Mouse (Mus musculus) midbrain, embryonic 15.5 days (tissue): ENCODE measurements around the gene Sh2b3. TPM values are rescaled to one million over a fixed set of nuclear protein-coding genes. Genes with fewer than 3 reads are reported as not detected.

Experiments used
- ATAC-seq: fragments of 200-750 bp; cut with Nextera tagmentation; replicated peaks from 2 replicates; pipeline ENCODE4 v1.8.0; 2017; ENCODE audit warnings: moderate TSS enrichment
- H3K27ac ChIP-seq: fragments of 300-500 bp; sonication (generic); 2 replicates; pipeline ENCODE4 v1.5.1; 2015; ENCODE audit warnings: mild to moderate bottlenecking, inconsistent platforms
- H3K27me3 ChIP-seq: fragments of 300-500 bp; sonication (generic); replicated peaks from 2 replicates; pipeline ENCODE4 v1.6.1; 2015; ENCODE audit warnings: inconsistent platforms
- H3K36me3 ChIP-seq: fragments of 300-500 bp; sonication (generic); replicated peaks from 2 replicates; pipeline ENCODE4 v1.6.1; 2015; ENCODE audit warnings: inconsistent platforms
- H3K4me1 ChIP-seq: fragments of 300-500 bp; sonication (generic); 2 replicates; pipeline ENCODE4 v1.6.1; 2015; ENCODE audit warnings: inconsistent platforms
- H3K4me2 ChIP-seq: fragments of 300-500 bp; sonication (generic); 2 replicates; pipeline ENCODE4 v1.6.1; 2015; ENCODE audit warnings: inconsistent platforms, mild to moderate bottlenecking, moderate library complexity
- H3K4me3 ChIP-seq: fragments of 300-500 bp; sonication (generic); 2 replicates; pipeline ENCODE4 v1.5.1; 2015; ENCODE audit warnings: mild to moderate bottlenecking, inconsistent platforms
- H3K9ac ChIP-seq: fragments of 300-500 bp; sonication (generic); 2 replicates; pipeline ENCODE4 v1.6.1; 2015; ENCODE audit warnings: mild to moderate bottlenecking, inconsistent platforms
- H3K9me3 ChIP-seq: fragments of 300-500 bp; sonication (generic); 2 replicates; pipeline ENCODE4 v1.6.1; 2016; ENCODE audit warnings: inconsistent platforms
- WGBS: fragments of 180-500 bp; shearing (Covaris S2); methylation state at CpG from one replicate; pipeline ENCODE4 v1.1.7; 2015; ENCODE audit warnings: mixed read lengths; 5-methylcytosine and 5-hydroxymethylcytosine counted together
- microRNA-seq: library from miRNA; unstranded; fragments of <30 nt; microRNA quantifications from one replicate; pipeline ENCODE4, GENCODE M21; 2016
- polyA plus RNA-seq: library from polyadenylated mRNA; unstranded; fragments of >200 nt; fragmentation: Nextera tagmentation; extraction: Ambion mirVana; gene quantifications from 2 replicates; pipeline ENCODE4 v1.2.1, GENCODE M21; 2015

Sh2b3 gene
- polyA plus RNA-seq, 1 experiment from 2014 or later, result 7.7 TPM

DNA sequence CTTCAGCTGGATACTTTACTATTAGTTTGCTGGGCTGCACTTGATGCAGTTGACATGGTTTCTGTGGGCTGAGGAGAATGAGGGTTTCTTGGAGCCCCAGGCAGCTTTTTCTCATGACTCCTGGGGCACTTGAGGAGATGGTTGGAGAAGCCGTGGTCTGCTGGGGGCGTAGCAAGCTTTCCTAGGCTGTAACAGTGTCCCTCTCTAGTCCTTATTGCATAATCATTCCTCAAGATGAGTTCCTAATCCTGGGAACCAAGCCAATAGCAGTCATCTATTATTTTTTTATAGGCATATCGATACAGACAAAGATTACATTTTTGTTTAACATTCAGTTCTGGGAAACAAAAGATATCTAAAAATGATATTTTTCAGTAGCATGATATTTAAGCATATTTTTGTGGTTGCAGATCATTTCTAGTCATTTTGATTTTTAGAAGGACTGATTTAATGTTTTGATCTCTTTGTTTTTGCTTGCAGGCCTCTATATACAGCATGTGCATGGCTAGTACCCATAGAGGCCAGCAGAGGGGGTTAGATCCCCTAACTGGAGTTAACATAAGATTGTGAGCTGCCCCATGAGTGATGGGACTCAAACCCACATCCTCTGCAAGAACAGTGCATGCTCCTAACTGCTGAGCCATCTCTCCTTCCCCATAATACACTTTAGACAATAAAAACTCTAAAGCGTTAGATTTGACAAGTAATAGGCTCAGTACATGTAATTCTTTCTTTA, 71.2 kb downstream of the Sh2b3 start:
- Histone ChIP-seq H3K4me2 (no peak overlapping the region), H3K9ac (no peak overlapping the region), H3K27me3 (no peaks in the 10 kb centered on the region), H3K9me3 (no peaks in the 10 kb centered on the region), H3K27ac (no peak overlapping the region), H3K36me3 (no peaks in the 10 kb centered on the region), H3K4me3 (no peak overlapping the region), H3K4me1 (no peaks in the 10 kb centered on the region)
- WGBS, result 94% methylated on average over 4 of the region's 4 CpGs
- no peak for ATAC-seq

Small RNAs within 50 kb of the gene (microRNA-seq; reads per million reads assigned to microRNA genes)
- gene Mir7031, result not detected

Other genes with a start within 250 kb of the Sh2b3 start
- 121 and 123 TPM in 2 replicates for gene Aldh2, start 243.8 kb downstream of the Sh2b3 start, polyA plus RNA-seq
- gene Acad12, start 218.7 kb downstream of the Sh2b3 start, polyA plus RNA-seq, result 1.7 and 1.8 TPM in 2 replicates
- gene Acad10, start 177.1 kb downstream of the Sh2b3 start, polyA plus RNA-seq, result 1.6 and 1.8 TPM in 2 replicates
- 48.2 and 50.9 TPM in 2 replicates for gene Brap, start 177.1 kb downstream of the Sh2b3 start, polyA plus RNA-seq
- gene Atxn2, start 126.3 kb downstream of the Sh2b3 start, polyA plus RNA-seq, result 107 and 111 TPM in 2 replicates
- gene Pheta1, start 11.3 kb upstream of the Sh2b3 start, polyA plus RNA-seq, result 55.4 and 55.5 TPM in 2 replicates
- gene Cux2, start 212.5 kb upstream of the Sh2b3 start, polyA plus RNA-seq, result 24.7 and 27.3 TPM in 2 replicates